Mouse (Mus musculus) stomach, embryonic 14.5 days (tissue): ENCODE measurements at regions not wholly inside any gene's neighbourhood (a gene's known extent, or its start where the extent isn't known, plus 50 kb on each side); places are given as distances from the start of the nearest gene placed in this dataset.

Source experiments
- ATAC-seq: fragments of 200-750 bp; cut with Nextera tagmentation; 2 replicates; pipeline ENCODE4 v1.8.0; 2017; ENCODE audit warnings: low read depth, moderate TSS enrichment; ENCODE audit not compliant: insufficient number of reproducible peaks, insufficient read depth, low FRiP score
- H3K27ac ChIP-seq: fragments of 300-500 bp; sonication (generic); 2 replicates; pipeline ENCODE4 v1.5.1; 2014; ENCODE audit warnings: mild to moderate bottlenecking, low read length, moderate library complexity, mixed read lengths
- H3K27me3 ChIP-seq: fragments of 300-500 bp; sonication (generic); 2 replicates; pipeline ENCODE4 v1.6.1; 2014; ENCODE audit warnings: low read length, control low read depth, mixed read lengths; ENCODE audit not compliant: control insufficient read depth, insufficient read depth
- H3K36me3 ChIP-seq: fragments of 300-500 bp; sonication (generic); 2 replicates; pipeline ENCODE4 v1.6.1; 2014; ENCODE audit warnings: mild to moderate bottlenecking, control low read depth, low read length, moderate library complexity, mixed read lengths; ENCODE audit not compliant: control insufficient read depth, insufficient read depth
- H3K4me1 ChIP-seq: fragments of 300-500 bp; sonication (generic); 2 replicates; pipeline ENCODE4 v1.6.1; 2014; ENCODE audit warnings: low read length, control low read depth, mixed read lengths; ENCODE audit not compliant: control insufficient read depth, insufficient read depth
- H3K4me2 ChIP-seq: fragments of 300-500 bp; sonication (generic); replicated peaks from 2 replicates; pipeline ENCODE4 v1.6.1; 2014; ENCODE audit warnings: low read depth, low read length, control low read depth
- H3K4me3 ChIP-seq: fragments of 300-500 bp; sonication (generic); 2 replicates; pipeline ENCODE4 v1.5.1; 2014; ENCODE audit warnings: low read depth, low read length, control low read depth
- H3K9ac ChIP-seq: fragments of 300-500 bp; sonication (generic); replicated peaks from 2 replicates; pipeline ENCODE4 v1.6.1; 2014; ENCODE audit warnings: low read depth, mild to moderate bottlenecking, control low read depth, low read length, moderate library complexity, mixed read lengths
- H3K9me3 ChIP-seq: fragments of 300-500 bp; sonication (generic); 2 replicates; pipeline ENCODE4 v1.6.1; 2016; ENCODE audit warnings: low read depth, low read length, control low read depth; ENCODE audit not compliant: control insufficient read depth
- WGBS: fragments of 180-500 bp; shearing (Covaris S2); extraction: QIAGEN DNeasy Blood & Tissue Kit; methylation state at CpG from one replicate; pipeline ENCODE4 v1.1.7; 2014; 5-methylcytosine and 5-hydroxymethylcytosine counted together

DNA sequence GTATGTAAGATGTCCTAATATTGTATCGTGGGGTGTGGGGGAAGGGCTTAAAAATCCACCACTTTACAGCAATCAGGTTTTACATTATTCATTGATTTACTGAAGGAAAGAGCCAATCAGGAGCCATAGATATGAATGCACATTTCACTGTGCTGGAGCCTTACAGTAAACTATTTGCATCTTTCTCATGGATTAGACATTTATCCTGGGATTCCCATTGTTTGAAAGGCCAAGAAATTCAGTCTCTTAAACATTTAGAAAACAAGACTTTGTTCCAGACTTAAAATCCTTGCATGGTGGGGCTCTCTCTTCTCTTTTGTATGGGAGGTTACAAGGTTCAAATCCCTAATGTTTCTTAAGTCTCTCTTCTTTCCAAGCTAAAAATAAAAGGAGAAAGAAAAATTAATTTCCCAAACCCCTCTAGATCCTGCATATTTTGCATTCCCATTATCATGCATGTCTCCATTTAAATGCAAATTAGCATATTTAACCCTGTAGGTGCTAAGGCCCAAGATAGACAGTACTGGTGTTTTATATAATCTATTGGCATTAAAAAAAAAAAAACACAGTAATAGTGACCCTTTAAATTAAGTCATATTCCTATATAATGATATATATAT lies 230.3 kb downstream of the Mef2c start:
- no peak overlapping the region for H3K27ac ChIP-seq
- no peaks in the 10 kb centered on the region for H3K36me3 ChIP-seq
- no peaks in the 10 kb centered on the region for H3K4me1 ChIP-seq
- H3K9me3 ChIP-seq: no peaks in the 10 kb centered on the region
- no peak for ATAC-seq
- H3K9ac ChIP-seq: no peak overlapping the region
- WGBS: 2% methylated on average over 1 of the region's 1 CpGs
- no peak overlapping the region for H3K4me2 ChIP-seq
- peaks cover 47% of the 10 kb centered on the region for H3K27me3 ChIP-seq
- peak overlapping the region; percentile 8; the same call in 1 of the 2 replicates for H3K4me3 ChIP-seq

DNA sequence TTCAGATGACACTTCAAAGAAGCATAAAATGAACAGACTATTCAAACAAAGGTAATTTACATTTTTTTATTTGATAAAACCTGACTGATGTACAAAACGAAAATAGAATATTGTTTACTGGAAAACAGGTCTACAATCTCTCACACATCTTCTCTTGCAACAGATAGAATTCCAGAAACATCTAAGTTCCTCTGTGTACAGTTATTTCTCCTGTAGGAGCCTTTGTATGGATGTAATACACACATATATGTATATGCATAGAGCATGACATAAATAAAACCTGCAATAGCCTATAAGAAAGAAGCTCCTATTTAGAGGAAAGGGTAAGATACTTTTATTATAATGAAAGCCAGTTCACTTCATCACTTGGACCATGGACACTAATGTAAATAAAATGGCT lies 230.8 kb downstream of the Mef2c start:
- Histone ChIP-seq H3K9ac (no peak overlapping the region), H3K27me3 (peaks cover 52% of the 10 kb centered on the region), H3K4me3 (no peak overlapping the region), H3K27ac (no peak overlapping the region), H3K36me3 (no peaks in the 10 kb centered on the region), H3K9me3 (no peaks in the 10 kb centered on the region), H3K4me2 (no peak overlapping the region), H3K4me1 (no peaks in the 10 kb centered on the region)
- WGBS: 11% methylated on average over 1 of the region's 1 CpGs
- no peak for ATAC-seq

DNA sequence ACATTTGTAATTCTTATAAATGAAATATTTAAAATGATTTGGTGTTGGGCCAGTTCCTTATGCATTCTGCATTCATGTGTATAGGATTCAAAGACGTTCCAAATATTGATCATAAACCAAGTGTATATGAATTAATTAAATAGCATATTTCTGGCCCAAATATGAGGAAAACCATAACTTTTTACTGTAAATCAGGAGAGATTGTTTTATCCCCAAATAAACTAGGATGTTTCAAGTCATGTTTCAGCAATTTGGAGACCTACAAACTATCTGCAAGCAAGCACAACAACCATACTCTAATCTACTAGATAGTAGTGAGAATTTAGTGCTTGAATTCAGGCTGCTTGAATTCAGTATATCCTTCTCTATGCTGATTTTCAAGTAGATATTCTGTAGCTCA lies 231.3 kb downstream of the Mef2c start:
- 55% methylated on average over 1 of the region's 1 CpGs for WGBS
- no peaks in the 10 kb centered on the region for H3K4me1 ChIP-seq
- no peak overlapping the region for H3K9ac ChIP-seq
- H3K9me3 ChIP-seq: no peaks in the 10 kb centered on the region
- H3K4me2 ChIP-seq: no peak overlapping the region
- H3K36me3 ChIP-seq: no peaks in the 10 kb centered on the region
- H3K27ac ChIP-seq: no peak overlapping the region
- H3K4me3 ChIP-seq: no peak overlapping the region
- peaks cover 54% of the 10 kb centered on the region for H3K27me3 ChIP-seq
- ATAC-seq: no peak

DNA sequence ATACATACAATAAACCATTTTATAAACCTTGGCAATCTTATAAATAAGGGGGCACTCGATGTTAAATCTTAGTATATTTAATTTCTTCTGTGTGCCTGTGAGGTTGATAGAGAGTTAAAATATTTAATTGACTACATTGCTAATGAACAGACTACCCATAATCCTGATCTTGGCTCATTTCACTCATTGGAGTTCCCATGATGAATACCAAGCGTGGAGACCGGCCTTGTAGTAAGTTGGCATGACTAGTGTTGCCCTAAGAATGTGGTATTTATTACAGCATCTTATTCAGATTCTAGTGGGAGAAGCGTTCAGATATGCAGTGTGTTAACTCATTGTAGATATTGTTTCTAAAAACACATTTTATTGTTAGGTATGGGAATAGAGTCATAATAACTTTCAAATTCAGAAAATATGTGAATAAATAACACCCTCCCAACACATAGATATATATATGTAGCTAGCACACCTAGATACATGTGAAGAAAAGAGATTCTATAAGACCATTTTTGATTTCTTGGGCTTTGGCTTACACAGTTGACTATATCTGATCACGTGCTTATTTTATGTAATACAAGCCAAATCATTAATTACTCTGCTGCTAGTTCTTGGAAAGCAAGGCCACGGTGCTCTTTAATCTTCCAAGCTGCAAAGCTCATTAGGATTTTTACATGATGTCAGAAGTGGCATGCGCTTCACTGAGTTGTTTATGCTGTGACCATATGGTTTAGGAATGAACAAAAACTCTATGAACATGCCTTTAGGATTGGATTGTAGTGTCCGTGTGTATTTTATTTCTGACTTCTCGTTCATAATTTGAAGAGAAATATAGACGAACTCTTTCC lies 232.0 kb downstream of the Mef2c start:
- Histone ChIP-seq H3K27ac (no peak overlapping the region), H3K36me3 (no peaks in the 10 kb centered on the region), H3K4me1 (no peaks in the 10 kb centered on the region), H3K9ac (no peak overlapping the region), H3K4me3 (no peak overlapping the region), H3K9me3 (no peaks in the 10 kb centered on the region), H3K4me2 (no peak overlapping the region), H3K27me3 (peaks cover 57% of the 10 kb centered on the region)
- no peak for ATAC-seq
- 51% methylated on average over 10 of the region's 10 CpGs for WGBS

DNA sequence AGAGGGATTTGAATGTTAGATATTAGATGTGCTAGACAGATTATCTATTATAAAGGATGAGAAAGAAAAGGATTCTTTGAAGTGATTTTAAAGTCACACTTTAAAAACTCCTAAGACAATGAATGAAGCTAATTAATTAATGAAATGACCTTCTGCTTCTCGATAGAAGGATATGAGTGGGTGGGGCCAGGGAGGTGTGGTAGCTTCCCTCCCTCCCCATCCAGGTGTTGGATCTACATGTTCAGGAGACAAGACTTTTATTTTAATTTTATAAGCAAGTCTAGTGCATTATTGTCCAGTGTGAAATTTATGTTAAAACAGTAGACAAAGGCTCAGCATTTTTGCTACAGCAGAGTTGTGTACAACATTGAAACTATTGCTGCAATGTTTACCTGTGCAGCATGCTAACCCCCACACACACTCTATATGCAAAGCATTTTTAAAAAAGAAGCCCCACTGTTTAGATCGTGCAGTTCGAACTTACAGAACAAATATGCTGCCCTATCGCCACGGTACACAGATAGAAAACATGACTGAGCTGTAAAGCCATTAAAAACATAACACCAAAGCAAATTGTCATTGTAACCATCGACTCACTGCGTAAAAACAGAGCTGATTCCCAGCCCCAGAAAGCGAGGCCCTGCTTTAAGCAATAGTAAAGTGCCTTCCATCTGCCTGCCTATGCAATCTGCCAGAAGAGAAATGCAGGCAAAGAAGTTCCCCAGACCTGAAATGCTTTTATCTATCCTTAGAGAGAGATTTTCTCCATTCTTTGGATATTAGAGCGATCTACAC lies 233.4 kb downstream of the Mef2c start:
- H3K4me2 ChIP-seq: no peak overlapping the region
- no peak overlapping the region; the same call in 1 of the 2 replicates for H3K4me3 ChIP-seq
- H3K27me3 ChIP-seq: peaks cover 57% of the 10 kb centered on the region

DNA sequence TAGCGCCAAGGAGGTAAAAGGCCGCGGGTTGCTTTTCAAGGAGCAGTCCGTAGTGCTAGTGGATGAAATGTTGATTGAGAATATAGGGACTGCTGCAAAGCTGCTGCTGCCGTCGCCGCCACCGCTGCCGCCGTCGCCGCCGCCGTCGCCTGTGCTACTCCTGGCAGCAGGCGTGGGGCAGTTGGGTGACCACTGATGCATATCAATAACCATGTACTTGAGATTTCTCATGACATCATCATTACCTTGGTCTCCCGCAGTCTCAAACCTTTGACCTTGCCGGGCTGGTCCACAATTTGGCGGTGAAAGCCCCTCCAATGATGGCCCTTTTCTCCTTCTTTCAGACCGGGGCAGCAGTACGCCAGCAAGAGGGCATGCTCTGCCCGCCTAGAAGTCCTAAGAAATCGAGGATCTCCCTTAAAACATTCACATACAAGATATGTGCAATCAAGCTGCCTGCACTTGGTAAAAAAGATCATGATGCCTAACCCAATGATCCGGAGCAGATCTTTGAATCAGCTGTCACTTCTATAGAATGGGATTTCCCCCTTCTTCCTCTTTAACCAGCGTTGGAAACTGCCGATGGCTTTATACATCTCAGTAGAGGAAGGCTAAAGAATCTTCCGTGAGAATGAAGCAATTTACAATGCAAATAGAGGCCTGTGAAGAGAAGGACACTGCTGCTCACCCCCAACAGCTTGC lies 234.1 kb downstream of the Mef2c start:
- H3K4me3 ChIP-seq: peak overlapping the region; percentile 10; the same call in 1 of the 2 replicates

More for the DNA sequence above, 233.4 kb downstream of the Mef2c start:
- H3K9me3 ChIP-seq: no peaks in the 10 kb centered on the region
- no peaks in the 10 kb centered on the region for H3K4me1 ChIP-seq
- H3K27ac ChIP-seq: no peak overlapping the region
- 8% methylated on average over 9 of the region's 9 CpGs for WGBS
- H3K36me3 ChIP-seq: no peaks in the 10 kb centered on the region
- H3K9ac ChIP-seq: no peak overlapping the region
- ATAC-seq: no peak

DNA sequence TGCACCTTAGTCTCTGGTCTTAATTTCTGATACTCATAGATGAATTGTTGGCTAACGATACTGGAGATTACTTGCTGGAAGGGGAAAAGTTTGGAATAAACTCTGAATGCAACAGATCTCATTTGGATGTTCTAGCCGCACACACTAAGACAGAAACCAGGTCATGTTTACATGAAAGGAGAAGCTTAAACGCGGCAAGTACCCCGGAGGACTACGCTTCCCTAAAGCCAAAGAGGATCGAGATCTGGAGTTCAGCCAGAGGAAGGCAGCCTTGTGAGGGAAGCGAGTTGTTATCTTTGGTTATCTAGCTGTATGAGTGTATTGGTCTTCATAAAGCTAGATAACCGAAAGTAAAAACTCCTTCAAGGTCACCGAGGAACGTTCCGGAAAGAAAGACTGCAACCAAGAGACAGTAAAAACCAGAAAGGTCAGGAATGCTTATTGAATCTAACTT lies 234.7 kb downstream of the Mef2c start:
- Histone ChIP-seq H3K4me2 (peak overlapping the region; percentile 4; the same call in 1 of the 2 replicates), H3K9me3 (no peaks in the 10 kb centered on the region), H3K4me1 (no peaks in the 10 kb centered on the region), H3K27me3 (peaks cover 56% of the 10 kb centered on the region), H3K27ac (no peak overlapping the region), H3K4me3 (peak overlapping the region; percentile 10; the same call in 1 of the 2 replicates), H3K9ac (no peak overlapping the region), H3K36me3 (no peaks in the 10 kb centered on the region)
- no peak for ATAC-seq
- 5% methylated on average over 12 of the region's 12 CpGs for WGBS

More for the DNA sequence above, 234.1 kb downstream of the Mef2c start:
- no peaks in the 10 kb centered on the region for H3K4me1 ChIP-seq
- H3K36me3 ChIP-seq: no peaks in the 10 kb centered on the region
- H3K27ac ChIP-seq: no peak overlapping the region
- H3K4me2 ChIP-seq: no peak overlapping the region
- ATAC-seq: no peak
- H3K9ac ChIP-seq: no peak overlapping the region
- H3K27me3 ChIP-seq: peaks cover 56% of the 10 kb centered on the region
- no peaks in the 10 kb centered on the region for H3K9me3 ChIP-seq
- WGBS: 1% methylated on average over 27 of the region's 27 CpGs

DNA sequence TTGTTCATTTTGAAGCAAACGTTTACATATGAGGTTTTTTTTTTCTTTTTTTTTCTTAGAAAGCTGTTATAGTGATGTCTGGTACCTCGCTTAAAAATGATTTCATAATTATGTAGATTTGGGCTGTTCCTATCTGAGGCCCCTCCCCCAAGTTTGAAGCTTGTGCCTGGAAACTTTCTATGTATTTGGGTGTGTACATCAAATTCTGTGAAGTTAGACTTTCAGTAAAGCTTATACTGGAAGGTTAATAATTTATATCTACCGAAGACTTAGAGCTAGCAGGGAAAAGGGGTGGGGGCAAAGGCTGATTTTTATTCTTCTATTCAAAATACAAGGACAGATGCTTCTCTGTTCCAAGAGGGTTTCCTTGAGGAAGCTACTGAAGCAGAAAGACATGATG lies 235.3 kb downstream of the Mef2c start:
- H3K27ac ChIP-seq: no peak overlapping the region
- 10% methylated on average over 3 of the region's 3 CpGs for WGBS
- H3K4me2 ChIP-seq: no peak overlapping the region; the same call in 1 of the 2 replicates
- peak overlapping the region; percentile 5; the same call in 1 of the 2 replicates for H3K4me3 ChIP-seq
- no peaks in the 10 kb centered on the region for H3K4me1 ChIP-seq
- H3K36me3 ChIP-seq: no peaks in the 10 kb centered on the region
- H3K9me3 ChIP-seq: no peaks in the 10 kb centered on the region
- no peak overlapping the region for H3K9ac ChIP-seq
- ATAC-seq: no peak
- H3K27me3 ChIP-seq: peaks cover 56% of the 10 kb centered on the region
